Mouse (Mus musculus): ENCODE results near the gene Slc25a45.

The Slc25a45 gene

GRCm38 (mm10) chr19:5892735-5893134 is 15.1 kb downstream of the Slc25a45 start:
- no peak for DNase-seq (ENCODE audit: low spot score)

GRCm38 (mm10) chr19:5893282-5894001 is 15.8 kb downstream of the Slc25a45 start:
- no peak for DNase-seq (ENCODE audit: low spot score)

- DNase-seq (ENCODE audit: low spot score), result peak; percentile 87
Measured at GRCm38 (mm10) chr19:5894002-5894678, 16.5 kb downstream of the Slc25a45 start, which contains the start of gene Tigd3. Tigd3 (minus strand) TSS chr19:5894149.

GRCm38 (mm10) chr19:5907275-5907674 is 29.7 kb downstream of the Slc25a45 start:
- DNase-seq (ENCODE audit: low spot score), result no peak

GRCm38 (mm10) chr19:5910221-5910620 is 32.6 kb downstream of the Slc25a45 start:
- no peak for DNase-seq (ENCODE audit: low spot score)

GRCm38 (mm10) chr19:5911430-5912102 is 34.0 kb downstream of the Slc25a45 start:
- DNase-seq (ENCODE audit: low spot score), result no peak

GRCm38 (mm10) chr19:5912103-5913006 is 34.7 kb downstream of the Slc25a45 start:
- peak; percentile 99 for DNase-seq (ENCODE audit: low spot score)

GRCm38 (mm10) chr19:5913007-5913719 is 35.6 kb downstream of the Slc25a45 start, which contains the start of gene Dpf2:
Dpf2 (minus strand) TSS chr19:5913010.
- no peak for DNase-seq (ENCODE audit: low spot score)

GRCm38 (mm10) chr19:5921715-5922114 is 44.1 kb downstream of the Slc25a45 start:
- DNase-seq (ENCODE audit: low spot score), result no peak

- no peak for DNase-seq (ENCODE audit: low spot score)
Measured at GRCm38 (mm10) chr19:5922119-5922942, 44.7 kb downstream of the Slc25a45 start.

GRCm38 (mm10) chr19:5922963-5923362 is 45.4 kb downstream of the Slc25a45 start:
- DNase-seq (ENCODE audit: low spot score), result no peak

GRCm38 (mm10) chr19:5923990-5924712 is 46.5 kb downstream of the Slc25a45 start:
- DNase-seq (ENCODE audit: low spot score), result peak; percentile 76

- peak; percentile 88 for DNase-seq (ENCODE audit: low spot score)
Measured at GRCm38 (mm10) chr19:5924713-5925093, 47.1 kb downstream of the Slc25a45 start, which contains the start of gene Cdc42ep2. Cdc42ep2 (minus strand) TSS chr19:5924816.

- no peak for DNase-seq (ENCODE audit: low spot score)
Measured at GRCm38 (mm10) chr19:5925311-5925855, 47.8 kb downstream of the Slc25a45 start.

- no peak for DNase-seq (ENCODE audit: low spot score)
Measured at GRCm38 (mm10) chr19:5927026-5927425, 49.4 kb downstream of the Slc25a45 start.

GRCm38 (mm10) chr19:5927532-5927931 is 49.9 kb downstream of the Slc25a45 start:
- DNase-seq (ENCODE audit: low spot score), result no peak

- DNase-seq (ENCODE audit: low spot score), result no peak
Measured at GRCm38 (mm10) chr19:5928104-5928503, 50.5 kb downstream of the Slc25a45 start.

- DNase-seq (ENCODE audit: low spot score), result no peak
Measured at GRCm38 (mm10) chr19:5928546-5928945, 50.9 kb downstream of the Slc25a45 start.

All from T-cell, adult 2 months (primary cell).